Mouse (Mus musculus): Measurements from ENCODE around the gene Tnrc6c. TPM values are rescaled to one million over a fixed set of nuclear protein-coding genes. Genes with fewer than 3 reads are reported as not detected.
A peak's percentile ranks its signal among the peaks of the same experiment; 100 is the strongest.

The Tnrc6c gene
- total RNA-seq, 1 experiment from 2014 or later: 60.8 TPM

DNA sequence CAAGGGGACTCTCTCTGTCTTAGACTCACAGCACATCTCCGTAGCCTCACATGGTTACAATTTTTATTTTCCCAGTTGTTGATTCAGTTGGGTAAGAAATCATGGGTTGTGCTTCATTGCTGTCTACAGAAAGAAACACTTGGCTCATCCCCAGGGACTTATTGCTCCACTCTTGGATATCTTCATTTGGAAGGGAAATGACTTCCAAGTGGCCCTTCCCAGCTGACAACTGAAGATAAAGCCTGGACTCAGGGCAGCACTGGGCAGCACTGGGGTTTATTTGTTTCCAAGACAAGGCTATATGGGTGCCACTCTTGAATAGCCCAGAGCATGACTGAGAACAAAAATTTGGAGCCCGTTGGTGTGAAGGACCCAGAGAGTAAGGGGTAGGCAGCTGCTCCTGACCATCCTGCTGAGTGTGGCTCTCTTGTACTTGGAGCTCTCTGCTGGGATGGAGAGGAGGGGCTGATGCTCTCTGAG, 56.8 kb downstream of the Tnrc6c start:
- ATAC-seq (ENCODE audit: extremely low read depth, insufficient number of reproducible peaks, low FRiP score, poor library complexity, severe bottlenecking): no peak

DNA sequence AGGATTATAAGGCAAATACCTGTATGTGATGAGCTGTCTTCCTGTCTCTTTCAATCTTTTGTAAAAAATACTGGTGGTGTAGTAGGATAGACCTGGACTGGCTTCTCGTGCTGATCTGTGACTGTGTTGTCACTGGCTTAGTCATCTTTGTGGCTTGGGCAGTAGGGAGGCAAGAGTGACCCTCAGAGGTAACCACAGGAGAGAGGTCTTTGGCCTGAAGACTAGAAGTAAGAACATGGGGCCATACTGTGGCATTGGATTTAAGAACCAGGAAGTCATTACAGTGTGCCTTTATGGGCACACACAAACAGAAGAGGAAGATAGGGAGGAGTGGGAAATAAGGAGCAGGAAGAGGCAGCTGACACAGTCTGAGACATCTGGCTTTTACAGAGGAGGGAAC, 58.0 kb downstream of the Tnrc6c start:
- ATAC-seq (ENCODE audit: extremely low read depth, insufficient number of reproducible peaks, low FRiP score, poor library complexity, severe bottlenecking): no peak

DNA sequence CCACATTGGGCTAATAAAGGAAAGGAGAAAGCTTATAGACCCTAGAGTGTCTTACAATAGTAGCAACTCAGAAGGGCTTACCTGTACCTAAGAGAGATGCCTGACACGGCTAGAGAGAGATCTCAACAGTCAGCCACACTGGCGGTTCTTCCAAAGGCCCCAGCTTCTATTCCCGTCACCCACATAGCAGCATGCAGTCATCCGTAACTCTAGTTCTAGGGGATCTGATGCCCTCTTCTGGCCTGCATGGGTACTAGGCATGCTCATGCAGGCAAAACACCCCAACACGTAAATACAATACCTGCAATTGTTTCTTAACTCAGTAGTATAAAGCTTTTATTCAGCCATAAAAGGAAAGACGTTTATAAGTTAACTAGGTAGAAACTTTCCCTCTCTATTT, 59.3 kb downstream of the Tnrc6c start:
- no peak for ATAC-seq (ENCODE audit: extremely low read depth, insufficient number of reproducible peaks, low FRiP score, poor library complexity, severe bottlenecking)

DNA sequence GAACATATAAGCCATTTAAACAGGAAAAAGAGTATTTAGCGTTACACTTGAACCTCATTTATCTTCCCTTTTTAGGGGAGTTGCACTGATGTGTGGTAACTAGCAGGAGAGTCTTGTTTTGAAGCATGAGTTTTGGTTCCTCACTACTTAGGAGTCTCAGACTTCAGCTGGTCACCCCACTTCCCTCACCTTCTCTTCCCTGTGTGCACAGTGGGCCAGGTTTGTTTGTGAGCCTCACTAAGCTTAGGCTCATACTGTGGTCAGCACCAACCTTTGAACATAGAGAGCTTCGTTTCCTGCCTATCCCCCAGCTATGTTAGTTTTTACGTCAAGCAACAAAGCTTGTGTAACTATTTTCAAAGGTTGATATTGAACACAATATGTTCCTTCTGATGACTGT, 64.7 kb downstream of the Tnrc6c start:
- ATAC-seq (ENCODE audit: extremely low read depth, insufficient number of reproducible peaks, low FRiP score, poor library complexity, severe bottlenecking): peak; percentile 51

DNA sequence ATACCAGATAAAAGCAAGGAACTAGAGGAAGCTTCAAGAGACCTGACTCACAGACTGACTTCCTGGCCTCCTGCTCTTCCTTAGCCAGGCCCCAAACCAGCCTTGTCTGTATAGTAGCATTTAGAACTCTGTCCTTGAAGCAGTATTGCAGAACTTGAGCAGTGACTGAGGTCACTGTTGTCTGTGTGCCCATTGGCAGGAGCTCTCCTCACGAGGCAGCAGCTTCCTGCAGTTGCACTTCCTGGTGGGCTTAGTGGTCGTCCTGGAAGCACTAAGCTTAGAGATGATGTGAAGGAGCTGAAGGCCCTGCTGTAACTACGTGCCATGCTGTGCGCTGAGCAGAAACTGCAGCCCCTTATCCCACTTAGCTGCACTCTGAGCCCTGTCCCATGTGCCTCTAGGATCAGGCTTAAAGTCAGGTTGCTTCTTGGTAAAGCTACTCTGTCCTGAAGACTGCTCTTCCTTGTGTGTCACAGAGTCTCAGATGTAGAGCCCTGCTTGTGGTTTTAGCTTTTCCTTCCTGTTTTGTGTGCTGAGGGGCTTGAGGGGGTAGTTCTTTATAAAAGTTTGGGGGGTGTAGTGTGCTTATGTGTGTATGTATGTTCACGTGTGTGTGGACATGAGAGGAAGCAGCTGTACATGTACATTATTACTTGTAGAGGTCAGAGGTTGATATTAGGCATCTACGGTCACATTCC, 70.7 kb downstream of the Tnrc6c start:
- ATAC-seq (ENCODE audit: extremely low read depth, insufficient number of reproducible peaks, low FRiP score, poor library complexity, severe bottlenecking): no peak

DNA sequence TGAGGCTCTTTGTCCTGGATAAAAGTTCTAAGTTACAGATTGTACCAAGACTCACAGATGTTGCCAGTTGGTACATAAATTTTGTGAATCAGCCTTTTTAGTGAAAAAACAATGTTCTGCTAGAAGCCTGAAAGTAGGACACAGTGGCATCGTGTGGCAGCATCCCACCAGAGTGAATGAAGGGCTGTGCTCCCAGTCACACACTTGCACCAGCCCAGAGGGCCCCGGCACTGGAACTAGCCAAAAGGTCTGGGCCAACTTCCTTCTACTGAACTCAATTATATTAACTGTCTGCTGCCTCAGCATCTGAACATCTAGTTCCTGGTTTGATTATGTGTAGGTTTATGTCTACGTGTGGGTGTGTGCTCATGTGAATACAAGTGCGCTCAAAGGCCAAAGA, 72.9 kb downstream of the Tnrc6c start:
- ATAC-seq (ENCODE audit: extremely low read depth, insufficient number of reproducible peaks, low FRiP score, poor library complexity, severe bottlenecking): no peak

DNA sequence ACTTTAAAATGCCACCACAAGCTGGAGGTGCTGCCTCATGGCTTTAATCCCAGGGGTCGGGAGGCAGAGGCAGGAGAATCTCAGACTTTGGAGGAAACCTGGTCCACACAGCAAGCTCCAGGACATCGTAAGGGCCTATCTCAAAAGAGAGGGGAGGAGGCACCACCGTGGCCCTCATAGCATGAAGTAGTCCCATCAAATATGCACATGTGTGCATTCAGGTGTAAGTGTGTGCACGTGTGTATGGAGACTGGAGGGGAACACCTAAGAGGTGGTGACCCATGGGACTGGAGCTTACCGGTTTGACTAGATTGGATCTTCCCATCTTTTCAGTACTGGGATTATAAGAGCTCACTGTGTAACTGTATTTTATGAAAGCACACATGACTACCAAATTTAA, 74.2 kb downstream of the Tnrc6c start:
- ATAC-seq (ENCODE audit: extremely low read depth, insufficient number of reproducible peaks, low FRiP score, poor library complexity, severe bottlenecking): no peak

DNA sequence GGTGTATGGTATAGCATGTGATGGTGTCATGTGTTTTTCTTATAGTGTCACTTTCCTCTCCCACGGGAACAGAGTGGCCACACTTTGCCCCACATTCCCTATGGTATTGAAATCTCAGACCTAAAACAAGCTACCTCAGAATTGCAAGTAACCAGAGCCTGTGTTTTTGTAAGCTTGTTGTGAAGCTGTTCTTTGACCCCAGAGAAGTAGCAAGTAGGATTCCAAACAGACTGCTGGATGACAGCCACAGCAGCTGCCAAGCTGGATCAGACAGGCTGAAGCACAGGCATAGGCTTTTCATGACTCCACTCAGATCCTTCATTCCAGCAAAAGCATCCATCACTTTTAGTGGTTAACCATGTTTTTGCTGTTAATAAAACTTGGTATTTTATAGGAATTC, 74.8 kb downstream of the Tnrc6c start:
- no peak for ATAC-seq (ENCODE audit: extremely low read depth, insufficient number of reproducible peaks, low FRiP score, poor library complexity, severe bottlenecking)

DNA sequence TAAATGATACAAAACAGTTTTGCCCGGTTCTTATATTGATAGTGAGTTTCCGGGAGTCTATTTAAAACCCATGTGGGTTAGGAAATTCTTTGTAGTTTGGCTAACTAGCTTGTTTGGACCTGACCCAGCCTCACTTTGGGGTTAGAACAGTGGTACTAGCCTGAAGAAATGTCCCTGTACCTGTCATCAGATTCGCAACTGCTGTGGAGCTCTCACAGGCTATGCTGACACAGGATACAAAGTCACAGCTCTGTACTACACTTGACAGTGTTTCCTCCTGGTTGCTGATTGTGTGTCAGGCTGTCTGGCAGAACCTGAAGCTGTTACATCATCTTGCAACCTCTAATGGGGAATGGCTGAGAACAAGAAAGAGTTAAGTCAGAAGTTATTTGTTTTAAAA, 75.3 kb downstream of the Tnrc6c start:
- ATAC-seq (ENCODE audit: extremely low read depth, insufficient number of reproducible peaks, low FRiP score, poor library complexity, severe bottlenecking): no peak

DNA sequence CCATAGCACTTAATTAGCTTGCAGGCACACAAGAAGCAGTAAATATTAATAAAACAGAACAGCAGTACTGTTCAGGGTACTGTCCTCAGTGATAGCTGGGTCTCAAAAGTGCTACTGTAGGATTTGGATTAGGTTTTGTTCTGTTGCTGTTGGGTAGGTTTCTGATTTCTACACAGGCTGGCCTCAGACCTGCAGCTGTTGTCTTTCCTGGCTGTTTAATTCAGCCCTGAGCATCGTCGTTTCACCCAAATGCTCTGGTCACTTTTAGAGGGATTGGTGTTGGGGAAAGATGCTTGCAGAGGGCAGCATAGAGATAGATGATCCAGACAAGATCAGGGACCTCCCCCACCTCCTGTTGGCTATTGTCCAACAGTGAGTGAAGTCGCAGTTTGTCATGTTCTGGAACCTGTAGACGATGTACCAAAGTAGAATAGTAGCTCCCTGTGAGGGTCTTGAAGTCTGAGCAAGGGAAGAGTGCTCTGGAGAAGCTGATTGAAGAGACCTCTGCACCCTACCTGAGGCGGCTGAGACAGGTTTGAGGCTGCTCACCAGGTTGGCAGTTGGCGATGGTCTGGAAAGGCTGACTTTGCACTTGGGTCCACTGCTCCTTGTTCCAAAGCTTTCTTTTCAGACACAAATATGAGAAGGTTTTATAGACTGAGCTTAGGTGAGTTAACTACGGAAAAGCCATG, 75.9 kb downstream of the Tnrc6c start:
- ATAC-seq (ENCODE audit: extremely low read depth, insufficient number of reproducible peaks, low FRiP score, poor library complexity, severe bottlenecking): no peak

DNA sequence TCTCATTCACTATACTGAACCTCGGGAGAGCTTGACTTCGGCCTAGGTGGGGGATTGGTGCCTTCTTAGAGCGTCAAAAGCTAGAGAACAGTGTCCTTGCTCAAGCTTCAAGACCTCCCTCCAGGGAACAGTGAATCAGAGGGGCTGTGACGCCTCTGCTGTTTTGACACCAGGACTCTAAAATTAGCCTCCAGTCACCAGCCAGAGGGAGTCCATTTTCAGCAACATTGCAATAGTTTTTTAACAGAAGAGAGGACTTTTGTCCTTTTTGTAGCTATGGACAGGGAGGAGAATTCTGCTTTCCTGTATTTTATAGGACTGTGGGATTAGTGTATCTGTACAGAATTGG, 76.4 kb downstream of the Tnrc6c start:
- ATAC-seq (ENCODE audit: extremely low read depth, insufficient number of reproducible peaks, low FRiP score, poor library complexity, severe bottlenecking): no peak

DNA sequence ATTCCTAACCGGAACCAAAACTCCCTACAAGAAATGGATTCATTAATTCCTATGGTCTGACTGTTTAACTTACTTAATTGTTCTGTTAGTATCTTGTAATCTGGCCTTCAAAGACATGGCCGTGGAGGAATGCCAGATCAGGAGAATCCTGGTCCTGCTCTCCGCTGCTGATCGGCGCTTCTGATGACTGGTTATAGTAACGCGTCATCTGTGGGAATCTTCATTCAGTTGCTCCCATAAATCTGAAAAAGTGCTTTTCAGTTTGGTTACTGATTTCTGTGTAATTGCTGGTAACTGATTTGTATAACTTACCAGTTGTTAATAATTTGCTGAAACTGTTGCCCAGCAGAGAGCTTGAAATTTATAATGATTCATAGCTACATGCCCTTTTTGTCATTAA, 77.4 kb downstream of the Tnrc6c start:
- no peak for ATAC-seq (ENCODE audit: extremely low read depth, insufficient number of reproducible peaks, low FRiP score, poor library complexity, severe bottlenecking)

DNA sequence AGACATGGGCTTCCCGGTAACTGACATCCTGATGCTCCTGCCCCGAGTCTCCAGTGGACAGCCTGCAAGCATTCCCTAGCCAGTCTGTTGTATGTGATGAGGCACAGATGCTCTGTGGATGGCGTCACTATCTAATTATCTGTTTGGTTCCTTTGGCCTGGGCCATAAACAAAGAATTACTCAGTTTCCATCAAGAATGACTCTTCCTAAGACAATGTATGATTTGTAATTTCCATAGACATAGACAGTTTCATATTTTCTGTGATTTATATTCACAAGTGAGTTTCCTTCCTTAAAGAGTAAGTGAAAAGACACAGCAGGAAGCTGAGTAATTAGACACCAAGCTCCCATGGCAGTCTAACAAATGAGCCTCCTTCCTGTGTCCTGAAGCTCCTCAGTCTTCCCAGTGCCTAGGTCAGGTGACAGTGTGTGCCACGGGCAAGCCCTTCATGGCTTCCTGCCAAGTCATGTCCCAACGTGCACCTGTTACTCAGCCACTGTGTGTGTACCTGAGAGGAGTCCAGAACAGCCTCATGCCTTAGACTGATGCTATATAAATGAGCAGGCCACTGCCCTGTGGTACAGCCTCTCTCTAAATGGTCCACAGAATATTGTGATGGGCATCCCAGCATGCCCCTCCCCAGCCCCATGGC, 82.1 kb downstream of the Tnrc6c start:
- ATAC-seq (ENCODE audit: extremely low read depth, insufficient number of reproducible peaks, low FRiP score, poor library complexity, severe bottlenecking): no peak

DNA sequence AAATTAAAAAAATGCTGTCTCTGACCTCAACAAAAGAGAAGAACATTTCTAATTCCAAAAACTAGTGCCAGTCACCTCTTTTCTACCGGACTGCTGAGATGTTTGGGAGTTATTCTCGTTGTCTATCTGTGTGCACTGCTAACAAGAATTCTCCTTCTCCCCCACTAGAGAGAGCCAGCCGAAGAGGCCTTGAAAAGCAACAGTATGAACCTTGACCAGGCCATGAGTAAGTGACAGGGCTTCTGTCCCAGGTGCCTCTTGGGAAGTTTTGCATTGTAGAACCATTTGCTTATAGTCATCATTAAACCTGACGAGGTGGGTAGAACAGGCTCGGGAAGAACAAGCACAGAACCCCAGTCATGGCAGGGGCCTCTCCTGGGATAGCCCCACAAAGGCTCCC, 84.0 kb downstream of the Tnrc6c start:
- ATAC-seq (ENCODE audit: extremely low read depth, insufficient number of reproducible peaks, low FRiP score, poor library complexity, severe bottlenecking): no peak

DNA sequence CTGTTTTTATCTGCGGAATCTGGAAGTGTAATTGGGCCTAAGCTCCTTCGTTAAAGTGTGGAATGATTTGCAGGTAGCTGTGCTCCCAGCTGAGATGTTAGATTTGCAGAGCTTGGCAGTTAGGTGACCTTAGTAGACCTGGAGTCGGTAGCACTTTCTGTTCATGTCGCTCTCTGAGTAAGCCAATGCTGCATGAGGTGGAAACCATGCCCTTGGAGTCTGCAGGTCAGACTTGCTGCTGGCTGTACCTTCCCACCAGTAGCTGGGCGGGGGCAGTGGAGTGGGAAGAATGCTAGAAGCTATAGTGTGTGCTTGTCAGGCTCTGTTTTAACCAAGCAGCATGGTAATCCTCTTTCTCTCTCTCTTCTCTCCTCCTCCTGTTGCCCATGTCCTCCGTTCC, 87.0 kb downstream of the Tnrc6c start:
- ATAC-seq (ENCODE audit: extremely low read depth, insufficient number of reproducible peaks, low FRiP score, poor library complexity, severe bottlenecking): no peak

DNA sequence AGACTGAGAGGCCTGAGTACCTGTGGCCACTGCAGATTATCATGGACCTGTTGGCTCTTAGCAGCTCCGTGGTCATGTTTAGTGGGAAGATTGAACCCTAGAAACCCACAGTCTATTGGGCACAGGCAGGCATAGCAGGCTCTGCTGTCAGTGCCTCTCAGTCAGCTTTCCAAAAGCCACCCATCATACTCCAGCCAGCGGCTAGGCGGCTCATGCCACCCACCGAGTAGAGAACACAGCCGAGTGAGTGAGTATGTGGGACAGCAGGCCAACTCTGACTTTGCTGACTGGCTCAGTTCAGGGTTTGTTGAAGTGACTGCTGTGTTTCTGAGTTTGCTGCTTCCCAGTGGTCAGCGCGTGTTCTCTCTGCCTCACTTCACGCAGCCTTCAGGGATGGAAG, 88.2 kb downstream of the Tnrc6c start:
- no peak for ATAC-seq (ENCODE audit: extremely low read depth, insufficient number of reproducible peaks, low FRiP score, poor library complexity, severe bottlenecking)

DNA sequence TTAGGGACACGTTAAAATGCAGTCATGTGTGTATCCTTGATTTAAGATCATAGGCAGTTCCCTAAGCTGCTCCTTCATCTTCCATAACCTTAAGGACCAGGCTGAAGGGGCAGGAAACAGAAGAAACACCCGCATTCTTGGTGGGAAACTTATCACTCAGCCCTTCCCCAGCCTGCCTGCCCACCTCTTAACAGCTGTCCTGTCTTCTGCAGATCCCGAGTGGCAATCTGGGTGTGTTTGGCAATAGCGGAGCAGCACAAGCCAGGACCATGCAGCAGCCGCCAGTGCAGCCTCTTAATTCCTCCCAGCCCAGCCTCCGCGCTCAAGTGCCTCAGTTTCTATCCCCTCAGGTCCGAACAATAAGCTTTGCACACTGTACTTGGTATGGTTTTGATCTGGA, 88.6 kb downstream of the Tnrc6c start:
- ATAC-seq (ENCODE audit: extremely low read depth, insufficient number of reproducible peaks, low FRiP score, poor library complexity, severe bottlenecking): no peak

DNA sequence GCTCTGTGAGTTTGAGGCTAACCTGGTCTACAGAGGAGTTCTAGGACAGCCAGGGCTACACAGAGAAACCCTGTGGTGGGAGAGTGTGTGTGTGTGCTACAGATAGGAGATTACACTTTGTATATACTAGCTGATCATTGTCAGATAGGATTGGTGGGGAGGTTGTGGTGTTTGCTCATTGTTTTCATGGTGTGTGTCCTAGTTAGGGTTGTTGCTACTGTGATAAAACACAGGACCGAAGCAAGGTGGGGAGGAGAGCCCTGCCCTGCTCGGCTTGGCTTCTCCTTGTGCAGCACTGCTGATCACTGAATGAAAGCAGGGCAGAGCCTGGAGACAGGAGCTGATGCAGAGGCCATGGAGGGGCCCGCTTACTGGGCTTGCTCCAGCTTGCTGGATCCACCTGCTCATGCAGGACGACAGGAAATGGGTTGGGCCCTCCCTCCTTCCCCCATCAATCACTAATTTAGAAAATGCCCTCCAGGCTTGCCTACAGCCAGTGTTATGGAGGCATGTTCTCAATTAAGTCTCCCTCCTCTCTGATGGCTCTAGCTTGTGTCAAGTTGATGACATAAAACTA, 89.5 kb downstream of the Tnrc6c start:
- ATAC-seq (ENCODE audit: extremely low read depth, insufficient number of reproducible peaks, low FRiP score, poor library complexity, severe bottlenecking): no peak

DNA sequence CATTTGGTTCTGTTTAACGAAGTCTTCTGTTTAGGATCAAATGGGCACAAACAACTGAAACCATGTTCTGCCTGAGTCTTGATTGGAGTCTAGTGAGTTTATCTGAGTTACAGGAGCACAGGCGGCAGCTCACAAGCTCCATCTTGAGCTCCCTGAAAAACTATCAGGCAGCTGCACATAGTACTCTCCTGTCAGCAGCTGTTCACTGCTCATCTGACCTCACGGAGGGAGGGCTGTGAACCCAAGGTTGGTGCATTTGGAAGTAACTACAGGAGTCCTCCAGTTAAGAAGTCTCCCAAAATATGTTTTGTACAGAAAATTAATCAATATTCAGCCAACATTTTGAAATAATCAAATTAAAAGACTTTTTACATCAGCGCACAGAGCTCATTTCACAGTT, 94.5 kb downstream of the Tnrc6c start:
- ATAC-seq (ENCODE audit: extremely low read depth, insufficient number of reproducible peaks, low FRiP score, poor library complexity, severe bottlenecking): no peak

DNA sequence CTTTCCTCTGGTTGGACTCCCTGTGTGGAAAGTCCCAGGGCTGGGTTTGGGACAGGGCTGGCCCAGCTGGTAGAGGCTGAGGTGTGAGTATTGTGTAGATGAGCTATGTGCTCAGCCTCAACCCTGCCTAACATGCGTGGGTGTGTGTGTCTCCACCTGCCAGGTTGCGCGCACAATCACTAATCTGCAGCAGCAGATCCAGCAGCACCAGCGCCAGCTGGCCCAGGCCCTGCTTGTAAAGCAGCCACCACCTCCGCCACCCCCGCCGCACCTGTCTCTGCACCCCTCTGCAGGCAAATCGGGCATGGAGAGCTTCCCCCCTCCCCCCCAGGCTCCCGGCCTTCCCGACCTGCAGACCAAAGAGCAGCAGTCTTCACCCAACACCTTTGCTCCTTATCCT, 95.3 kb downstream of the Tnrc6c start:
- no peak for ATAC-seq (ENCODE audit: extremely low read depth, insufficient number of reproducible peaks, low FRiP score, poor library complexity, severe bottlenecking)

All from neutrophil, adult 5-6 weeks (primary cell).